Mouse (Mus musculus) CD4-positive naive resting alpha-beta T cell, adult 57 days (primary cell): ENCODE results near the gene 0610009B22Rik. TPM values are rescaled to one million over a fixed set of nuclear protein-coding genes. Genes with fewer than 3 reads are reported as not detected.

Source experiments
- total RNA-seq: library from RNA; stranded (reverse); gene quantifications from one replicate; pipeline ENCODE4 v1.2.4, GENCODE M21; 2023

The 0610009B22Rik gene
- 3.0 TPM for total RNA-seq

DNA sequence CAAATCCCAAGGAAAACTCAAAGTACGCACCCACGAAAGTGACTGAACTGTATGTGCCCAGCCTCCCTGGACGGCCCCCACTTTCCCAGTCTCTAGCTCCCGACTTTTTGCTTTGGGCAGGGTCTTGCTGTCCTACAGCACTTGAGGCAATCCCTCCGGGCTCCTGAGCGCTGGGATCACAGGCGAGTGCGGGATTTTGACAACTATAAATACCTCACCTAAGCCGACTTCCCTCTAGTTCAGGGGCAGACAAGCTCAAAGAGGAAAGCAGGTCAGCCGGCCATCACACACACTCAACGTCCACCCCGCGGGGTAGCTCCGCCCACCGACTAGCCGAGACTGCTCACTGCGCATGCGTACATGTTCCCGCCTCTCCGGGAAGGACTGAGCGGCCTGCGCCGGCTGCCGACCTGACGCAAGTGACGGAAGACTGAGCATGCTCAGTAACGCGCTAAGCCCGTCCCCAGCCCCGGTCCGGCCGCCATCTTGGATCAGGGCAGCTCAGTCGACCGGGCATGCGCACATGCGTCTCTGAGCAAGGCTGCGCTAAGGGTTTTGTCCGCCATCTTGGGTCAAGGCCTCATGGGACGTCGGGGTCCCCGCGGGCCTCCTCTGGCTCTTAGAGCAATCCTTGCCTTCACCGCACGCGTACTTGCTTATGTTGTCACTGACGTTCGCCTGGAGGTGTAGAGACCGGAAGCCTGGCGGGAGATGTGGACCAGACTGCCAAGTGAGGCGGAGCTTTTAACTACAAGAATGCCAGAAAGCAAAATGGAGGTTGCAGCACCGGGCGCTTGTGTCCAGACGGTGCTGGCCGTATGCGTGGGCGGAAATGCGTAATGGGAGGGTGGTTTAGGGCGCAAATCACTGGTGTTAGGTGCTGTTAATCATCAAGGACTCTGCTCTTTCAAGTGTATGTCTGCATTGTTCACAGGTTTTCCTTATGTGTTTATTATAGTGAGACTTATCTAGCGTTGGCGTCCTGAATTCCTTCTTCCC, at the start of gene 0610009B22Rik:
Gene 0610009B22Rik (minus strand): TSS at position 545 of the 999 bp plus-strand sequence.

DNA sequence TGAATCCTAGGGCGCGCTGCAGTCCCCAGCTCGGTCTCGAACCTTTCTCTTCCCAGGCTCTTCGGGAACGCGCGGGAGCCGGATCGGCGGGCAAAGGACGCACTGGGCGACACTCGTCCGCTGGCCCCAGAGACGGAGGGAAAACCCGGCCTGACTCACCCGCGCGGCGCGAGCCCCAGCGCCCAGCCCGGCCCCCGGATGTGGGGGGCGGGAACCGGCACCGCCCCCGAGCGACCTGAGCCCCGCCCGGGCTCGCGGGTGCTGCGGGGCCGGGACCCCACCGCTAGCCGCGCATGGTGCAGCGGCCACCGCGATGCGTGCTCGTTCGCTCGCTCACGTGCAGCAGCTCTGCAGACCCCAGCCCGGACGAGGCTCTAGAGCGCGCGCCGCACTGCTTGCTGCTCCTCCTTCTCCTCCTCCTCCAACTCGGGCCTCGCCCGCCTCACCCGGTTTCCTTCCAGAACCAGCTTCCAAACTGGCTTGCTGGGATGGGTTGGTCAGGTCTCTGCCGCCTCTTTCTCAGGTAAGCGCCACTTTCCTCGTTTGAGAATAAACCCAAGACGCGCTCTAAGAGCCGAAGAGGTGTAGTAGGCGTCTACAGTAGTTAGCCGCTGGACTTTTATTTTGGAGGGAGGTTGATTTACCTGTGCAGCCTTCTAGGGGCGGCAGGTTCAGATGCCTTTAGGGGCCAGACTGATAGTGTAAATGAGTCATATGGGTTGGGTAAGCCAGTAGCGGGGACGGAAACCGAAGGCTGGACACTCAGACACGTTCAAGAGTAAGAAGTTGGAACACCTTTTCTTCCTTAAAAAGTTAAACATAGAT, 37.8 kb downstream of the 0610009B22Rik start, which contains the start of the genes N4bp3 and D930048N14Rik:
Gene N4bp3 (minus strand): TSS at position 152 of the 825 bp plus-strand sequence.
Gene D930048N14Rik (plus strand): TSS at position 264 of the 825 bp plus-strand sequence.

DNA sequence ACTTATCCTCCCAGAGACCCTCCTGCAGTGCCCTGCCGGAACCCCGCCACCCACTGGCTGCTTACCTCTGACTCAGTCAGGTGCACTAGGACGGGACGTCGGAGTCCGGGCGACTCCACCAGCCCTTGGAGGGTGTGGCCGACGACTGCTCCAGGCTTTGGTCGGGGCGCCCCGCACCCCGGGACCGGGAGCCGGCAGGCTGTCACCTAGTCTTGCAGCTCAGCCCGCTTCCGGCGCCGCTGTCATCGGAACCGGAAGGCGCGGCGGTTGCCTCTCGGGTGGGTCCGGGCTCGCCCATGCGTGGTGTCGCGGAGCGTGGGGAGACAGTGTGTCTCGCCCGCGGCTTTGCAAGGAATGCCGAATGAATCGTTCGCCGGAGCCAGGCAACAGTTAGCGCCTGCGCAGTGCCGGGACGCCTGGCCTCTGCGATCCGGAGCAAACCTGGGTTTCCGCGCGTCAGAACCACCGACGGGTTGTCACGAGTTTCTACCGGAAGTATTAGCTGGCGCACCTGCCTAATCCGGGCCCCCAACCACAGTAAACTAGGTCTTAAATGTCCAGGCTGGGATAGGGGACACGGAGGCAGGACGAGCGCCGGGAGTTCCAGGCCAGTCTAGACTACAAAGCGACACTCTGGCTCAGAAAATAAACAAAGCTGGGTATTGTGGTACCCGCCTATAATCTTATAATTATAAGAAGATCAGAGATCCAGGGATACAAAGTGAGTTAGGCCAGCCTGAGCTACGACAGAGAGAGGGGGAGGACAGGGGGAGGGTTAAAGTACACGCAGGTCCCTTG, 53.0 kb downstream of the 0610009B22Rik start, which contains the start of gene Rmnd5b:
Gene Rmnd5b (minus strand): TSS at position 372 of the 798 bp plus-strand sequence.

Other genes starting within 250 kb of the 0610009B22Rik start
- gene Phykpl, start 104.1 kb downstream of the 0610009B22Rik start, total RNA-seq, result 12.7 TPM
- gene Hnrnpab, start 82.0 kb downstream of the 0610009B22Rik start, total RNA-seq, result 258 TPM
- gene Nhp2, start 69.1 kb downstream of the 0610009B22Rik start, total RNA-seq, result 42.3 TPM
- 57.0 TPM for gene Rmnd5b, start 53.0 kb downstream of the 0610009B22Rik start, total RNA-seq
- 5.3 TPM for gene N4bp3, start 38.0 kb downstream of the 0610009B22Rik start, total RNA-seq
- 0.71 TPM for gene D930048N14Rik, start 37.9 kb downstream of the 0610009B22Rik start, total RNA-seq
- 55.5 TPM for gene Sec24a, start 74.8 kb upstream of the 0610009B22Rik start, total RNA-seq
- 31.3 TPM for gene Sar1b, start 74.8 kb upstream of the 0610009B22Rik start, total RNA-seq
- 66.0 TPM for gene Jade2, start 168.8 kb upstream of the 0610009B22Rik start, total RNA-seq